Mouse (Mus musculus): ENCODE data around the gene Pigr.
A peak's percentile ranks its signal among the peaks of the same experiment; 100 is the strongest.

The Pigr gene

DNA sequence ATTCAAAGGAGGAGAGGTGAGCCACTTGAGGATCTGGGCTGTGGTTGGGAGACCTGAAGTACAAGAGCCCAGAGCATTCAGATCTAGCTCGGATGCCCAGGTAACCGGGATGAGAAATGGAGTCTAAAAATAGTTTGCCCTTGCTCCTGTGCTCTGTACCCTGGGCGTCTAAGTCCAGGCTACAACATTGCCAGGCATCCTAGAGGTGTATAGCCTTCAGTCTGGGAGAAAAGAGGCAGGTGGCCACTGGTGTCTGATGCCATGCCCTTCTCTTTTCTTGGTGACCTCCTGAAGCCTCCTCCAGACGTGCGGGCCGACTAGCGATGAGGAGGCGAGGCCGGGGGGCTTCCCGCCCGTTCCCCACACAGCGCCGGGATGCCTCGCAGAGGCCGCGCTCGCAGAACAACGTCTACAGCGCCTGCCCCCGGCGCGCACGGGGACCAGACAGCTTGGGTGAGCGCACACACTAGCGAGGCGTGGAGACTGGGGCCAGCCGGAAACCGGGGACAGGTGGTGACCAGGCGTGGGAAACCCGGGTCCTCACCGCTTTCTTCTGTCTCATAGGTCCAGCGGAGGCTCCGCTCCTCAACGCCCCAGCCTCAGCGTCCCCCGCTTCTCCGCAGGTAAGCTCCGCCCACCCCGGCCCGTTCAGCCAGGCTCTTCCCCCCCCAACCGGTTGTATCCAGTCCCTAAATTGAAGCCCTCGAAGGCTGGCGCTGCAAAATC lies 51.6 kb downstream of the Pigr start:
- DNase-seq (ENCODE audit: low read depth, low spot score) = peak; percentile 46

DNA sequence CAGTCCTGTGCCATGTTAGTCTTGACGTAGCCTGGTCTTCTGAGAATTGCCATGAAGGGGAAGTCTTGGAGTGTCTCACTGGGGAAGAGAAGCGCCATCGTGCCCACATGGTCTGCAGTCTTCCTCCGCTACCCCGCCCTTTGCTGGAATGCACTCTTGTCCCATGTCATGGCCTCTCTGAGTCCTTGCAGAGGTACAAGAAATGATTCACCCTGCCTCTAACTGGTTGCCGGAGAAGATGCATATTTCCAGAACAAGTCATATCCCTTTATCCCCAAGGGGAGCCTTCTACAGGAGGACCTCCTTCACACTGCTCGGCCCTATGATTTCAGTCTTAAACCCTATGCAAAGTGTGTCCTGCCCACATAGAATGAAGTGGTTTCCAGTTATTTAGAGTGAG lies 53.4 kb downstream of the Pigr start:
- no peak for DNase-seq (ENCODE audit: low read depth, low spot score)

DNA sequence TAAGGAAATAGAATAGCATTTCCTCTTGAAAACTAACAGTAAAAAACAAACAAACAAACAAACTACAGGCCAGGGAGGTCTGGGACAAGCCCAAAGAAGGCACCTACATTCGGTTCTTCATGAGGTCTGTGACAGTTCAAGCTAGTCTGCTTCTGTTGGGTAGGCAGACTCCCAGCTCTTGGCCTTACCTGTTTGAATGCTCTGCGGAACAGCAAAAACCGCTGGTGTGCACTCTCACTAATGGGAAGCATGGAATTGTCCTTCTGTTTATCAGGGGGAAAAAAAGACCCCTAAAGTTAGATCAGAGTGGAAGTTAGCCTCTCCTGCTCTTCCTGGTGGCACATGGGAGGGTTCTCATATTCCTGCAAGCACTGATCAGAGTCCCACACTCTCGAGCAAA lies 56.7 kb downstream of the Pigr start:
- DNase-seq (ENCODE audit: low read depth, low spot score) = no peak

DNA sequence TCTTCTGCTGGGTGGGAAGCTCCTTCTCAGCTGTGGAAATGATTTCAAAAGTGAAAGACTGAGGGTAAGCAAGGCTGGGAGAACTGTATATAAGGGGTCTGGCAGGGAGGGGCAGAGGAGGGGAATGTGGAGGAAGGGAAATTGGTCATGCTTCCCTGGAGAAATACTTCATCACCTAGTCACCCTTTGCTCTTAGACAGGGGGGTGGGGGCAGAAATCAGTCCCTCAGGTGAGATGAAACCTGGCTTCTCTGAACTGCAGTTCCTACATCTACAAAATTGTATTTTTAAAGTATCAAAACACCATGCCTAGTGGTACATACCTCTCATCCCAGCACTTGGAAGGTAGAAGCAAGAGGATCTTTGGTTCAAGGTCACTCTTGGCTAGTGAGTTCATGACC lies 60.9 kb downstream of the Pigr start, which contains the start of gene Il24:
Gene Il24 (minus strand): TSS at position 101 of the 400 bp plus-strand sequence.
- no peak for DNase-seq (ENCODE audit: low read depth, low spot score)

DNA sequence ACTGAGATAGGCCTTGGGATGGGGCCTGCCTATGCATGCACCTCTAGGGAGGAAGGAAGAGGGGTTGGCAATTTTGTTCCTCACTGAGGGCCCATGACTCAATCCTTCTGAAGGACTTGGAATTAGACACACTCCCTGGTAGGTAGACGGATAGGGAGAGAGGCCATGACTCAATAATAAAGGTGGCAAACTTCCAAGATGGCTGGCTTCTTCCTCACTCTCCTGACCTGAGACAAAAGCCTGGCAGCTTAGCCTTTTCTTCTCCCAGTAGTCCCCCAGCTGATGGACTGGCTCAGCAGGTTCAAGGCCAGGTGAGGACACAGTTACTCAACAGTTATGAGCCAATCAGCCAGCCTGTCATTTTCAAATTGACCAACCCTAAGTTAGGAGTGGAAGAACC lies 66.0 kb downstream of the Pigr start:
- DNase-seq (ENCODE audit: low read depth, low spot score) = no peak

DNA sequence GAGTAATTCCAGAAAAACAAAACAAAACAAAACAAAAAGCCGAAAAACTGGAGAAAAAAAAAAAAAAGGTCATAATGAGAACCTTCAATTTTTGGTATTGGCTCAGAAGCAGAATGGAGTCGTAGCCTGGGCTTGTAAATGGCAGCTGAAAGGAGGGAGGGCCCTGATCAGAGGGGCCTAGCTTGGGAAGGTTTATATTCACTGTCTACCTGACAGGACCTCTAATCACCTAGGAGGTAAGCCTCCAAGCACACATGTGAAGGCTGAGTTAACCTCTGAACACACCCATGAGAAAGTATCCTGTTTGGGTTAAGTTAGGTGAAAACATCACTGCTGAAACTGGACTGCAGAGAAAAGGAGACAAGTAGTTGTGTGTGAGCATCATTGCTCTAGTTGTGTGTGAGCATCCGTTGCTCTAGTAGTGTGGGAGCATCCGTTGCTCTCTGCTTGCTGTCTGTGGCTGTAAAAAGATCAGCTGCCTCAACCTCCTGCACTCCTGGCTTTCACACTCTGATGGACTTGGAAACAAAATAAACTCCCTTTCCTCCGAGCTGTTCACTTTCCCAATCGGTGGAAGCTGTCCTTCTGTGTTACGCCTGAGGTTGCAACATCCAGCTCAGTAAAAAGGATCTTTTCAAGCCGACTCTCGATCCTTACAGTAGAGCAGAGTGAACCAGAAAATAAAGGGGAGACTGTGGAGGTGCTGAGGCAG lies 67.0 kb downstream of the Pigr start:
- no peak for DNase-seq (ENCODE audit: low read depth, low spot score)

DNA sequence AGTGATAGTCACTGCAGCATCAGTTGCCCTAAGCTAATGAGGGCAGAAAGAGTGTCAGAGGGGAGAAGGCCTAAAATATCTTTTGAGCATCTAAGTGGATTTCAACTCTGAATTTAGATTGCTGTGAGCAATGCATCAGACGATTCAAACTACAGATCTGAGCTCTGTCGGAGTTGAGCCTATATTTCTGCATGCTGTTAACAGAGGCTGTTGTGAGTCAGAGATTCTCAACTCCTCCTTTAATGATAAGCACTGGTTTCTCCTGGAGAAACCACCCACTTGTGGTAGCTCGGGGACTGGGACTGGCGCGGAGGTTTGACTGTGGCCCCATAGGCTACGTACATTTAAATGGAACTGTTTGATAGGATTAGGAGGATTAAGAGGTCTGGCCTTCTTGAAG lies 68.0 kb downstream of the Pigr start:
- no peak for DNase-seq (ENCODE audit: low read depth, low spot score)

All from R1 (cell line).